Mouse (Mus musculus) cerebellum, adult 11 months (tissue): Measurements from ENCODE around the gene Pebp1.

Experiments used
- DNase-seq: peaks from one replicate; pipeline ENCODE4 v3.0.0; 2022

Gene Pebp1

DNA sequence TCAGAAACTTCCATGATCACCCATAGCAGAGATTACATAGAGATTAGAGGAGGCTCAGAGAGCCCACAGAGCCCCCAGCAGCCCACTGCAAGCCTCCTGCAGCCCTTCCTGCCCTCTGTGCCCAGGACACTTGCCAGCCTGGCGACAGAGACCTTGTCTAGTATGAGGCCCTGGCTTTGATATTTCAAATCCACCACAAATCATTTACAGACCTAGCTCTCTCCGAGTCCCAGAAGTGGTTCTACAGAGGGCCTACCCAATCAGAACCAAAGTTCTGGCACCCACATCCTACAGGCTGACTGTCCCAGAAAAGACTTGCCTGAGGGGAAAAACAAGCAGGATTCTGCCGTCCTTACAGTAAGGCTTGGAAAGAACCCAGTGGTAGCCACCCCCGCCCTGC, 2.2 kb downstream of the Pebp1 start:
- no peak for DNase-seq

DNA sequence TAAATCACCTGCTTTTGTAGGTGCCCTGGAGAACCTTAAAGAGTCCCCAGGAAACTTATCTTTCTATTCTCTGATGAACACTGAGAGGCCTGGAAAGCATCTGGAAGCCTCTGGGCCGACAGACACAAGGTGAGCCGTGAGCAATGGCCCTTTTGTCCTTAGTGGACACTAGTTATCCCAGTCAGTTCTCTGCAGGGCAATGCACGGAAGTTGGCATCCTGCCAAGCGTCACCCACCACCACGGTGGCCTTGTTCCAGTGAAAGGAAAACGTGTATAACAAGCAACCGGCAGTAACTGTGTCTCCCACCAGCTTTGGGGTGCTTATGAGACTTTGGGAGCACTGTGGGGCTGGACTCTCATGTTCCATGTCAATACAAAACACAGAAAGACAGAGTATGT, 2.7 kb downstream of the Pebp1 start:
- DNase-seq: no peak

DNA sequence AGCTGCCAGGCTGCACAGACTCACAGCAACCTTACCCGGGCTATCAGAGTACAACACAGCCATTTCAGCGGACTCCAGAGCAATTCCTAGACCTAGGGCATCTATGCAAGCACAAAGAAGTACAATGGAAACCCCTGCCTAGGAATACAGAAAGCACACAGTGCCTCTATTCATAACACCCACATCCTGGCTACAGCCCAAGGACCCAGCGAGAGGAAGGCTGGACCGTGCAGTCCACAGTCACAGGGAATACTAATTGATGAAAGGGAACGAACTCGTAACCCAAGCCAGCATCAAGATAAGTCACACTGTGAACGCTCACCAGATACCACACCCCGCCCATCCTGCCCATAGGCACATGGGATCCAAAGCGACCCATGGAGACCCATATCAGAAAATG, 3.4 kb downstream of the Pebp1 start:
- DNase-seq: no peak

DNA sequence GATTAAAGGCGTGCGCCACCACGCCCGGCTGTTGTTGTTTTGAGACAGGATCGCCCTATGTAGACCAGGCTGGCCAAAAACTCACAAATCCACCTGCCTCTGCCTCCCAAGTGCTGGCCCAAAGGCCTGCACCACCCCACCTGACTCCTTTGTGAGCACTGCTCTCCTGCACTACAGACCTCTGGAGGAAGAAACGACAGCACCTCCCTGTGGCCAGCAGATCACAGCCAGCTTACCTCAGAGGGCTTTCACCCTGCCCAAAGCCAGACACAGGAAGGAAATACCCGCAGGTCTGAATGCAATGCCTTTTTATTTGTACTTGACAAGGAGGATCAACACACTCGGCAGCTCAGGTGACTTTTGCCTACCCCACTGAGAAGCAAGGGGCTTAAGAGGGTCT, 5.1 kb downstream of the Pebp1 start:
- no peak for DNase-seq

DNA sequence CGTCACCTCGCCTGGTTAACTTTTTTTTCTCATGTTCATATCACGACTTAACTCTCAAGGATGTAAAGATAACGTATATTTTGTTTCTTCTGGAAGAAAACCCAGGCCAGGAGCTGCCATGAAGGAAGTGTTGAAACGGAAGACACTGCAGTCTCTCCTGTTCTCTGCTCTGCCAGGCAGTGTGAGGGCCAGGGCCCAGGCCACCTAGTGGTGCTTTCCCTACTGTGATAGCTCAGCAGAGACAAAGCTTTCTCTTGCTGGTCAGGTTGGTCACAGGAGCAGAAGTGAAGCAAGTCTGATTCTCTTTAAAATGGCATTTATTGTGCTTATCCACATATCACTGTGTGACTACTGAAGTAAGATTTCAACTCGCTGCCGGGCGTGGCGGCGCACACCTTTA, 5.9 kb downstream of the Pebp1 start:
- DNase-seq: no peak

- DNase-seq: no peak
These were observed 7.8 kb downstream of the Pebp1 start for GRCm38 (mm10) chr5:117279669-117280050.

DNA sequence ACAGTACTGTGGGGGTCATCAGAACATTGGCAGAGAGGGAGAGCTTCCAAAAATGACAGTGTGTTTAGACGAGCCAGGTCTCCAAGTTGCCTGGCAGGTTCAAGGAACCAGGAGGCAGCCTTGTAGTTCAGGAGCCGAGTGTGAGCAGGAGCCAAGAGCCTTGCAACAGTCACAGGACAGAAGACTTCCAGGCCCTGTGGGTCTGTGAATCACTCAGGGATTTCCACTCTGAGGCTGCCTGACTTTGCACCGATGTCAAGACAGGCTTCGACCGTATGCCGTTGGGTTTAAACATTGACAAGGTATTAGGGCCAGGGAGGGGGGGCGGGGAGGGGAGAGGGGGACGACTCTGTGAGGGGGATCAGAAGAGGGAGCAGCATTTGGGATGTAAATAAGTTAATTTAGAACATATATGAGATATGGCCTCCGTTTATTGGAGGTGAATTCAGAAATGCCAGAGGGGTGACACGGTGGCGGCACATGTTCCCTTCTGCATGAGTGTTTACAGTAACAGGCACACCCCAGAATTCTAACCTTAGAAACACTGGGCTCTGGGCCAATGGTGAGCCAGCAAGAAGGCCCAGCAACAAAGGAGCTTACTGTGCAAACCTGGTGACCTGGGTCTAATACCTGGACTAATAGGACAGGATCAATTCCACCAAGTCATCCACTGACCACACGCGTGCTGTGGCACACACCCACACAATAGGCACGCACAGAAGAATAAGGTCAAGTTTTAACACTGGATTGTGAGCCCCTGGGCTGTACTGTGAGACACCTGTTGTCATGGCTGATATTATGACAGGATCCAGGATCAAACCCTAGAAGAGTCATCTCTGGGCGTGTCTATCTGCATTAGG, 8.4 kb downstream of the Pebp1 start:
- no peak for DNase-seq

DNA sequence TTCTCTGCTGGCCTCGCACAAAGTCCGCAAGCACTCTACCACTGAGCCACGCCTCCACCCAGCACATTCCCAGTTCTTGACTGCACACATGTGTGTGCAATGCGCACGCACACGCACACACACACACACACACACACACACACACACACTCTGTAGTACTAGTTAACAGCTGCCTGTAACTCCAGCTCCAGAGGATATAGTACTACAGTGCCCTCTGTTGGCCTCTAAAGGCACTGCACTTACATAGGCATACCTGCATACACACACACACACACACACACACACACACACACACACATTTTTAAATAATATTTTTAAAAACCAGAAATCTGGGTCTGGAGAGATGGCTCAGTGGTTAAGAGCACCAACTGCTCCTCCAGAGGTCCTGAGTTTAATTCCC, 9.6 kb downstream of the Pebp1 start:
- DNase-seq: no peak

GRCm38 (mm10) chr5:117274817-117275216, 12.6 kb downstream of the Pebp1 start:
- DNase-seq: no peak

DNA sequence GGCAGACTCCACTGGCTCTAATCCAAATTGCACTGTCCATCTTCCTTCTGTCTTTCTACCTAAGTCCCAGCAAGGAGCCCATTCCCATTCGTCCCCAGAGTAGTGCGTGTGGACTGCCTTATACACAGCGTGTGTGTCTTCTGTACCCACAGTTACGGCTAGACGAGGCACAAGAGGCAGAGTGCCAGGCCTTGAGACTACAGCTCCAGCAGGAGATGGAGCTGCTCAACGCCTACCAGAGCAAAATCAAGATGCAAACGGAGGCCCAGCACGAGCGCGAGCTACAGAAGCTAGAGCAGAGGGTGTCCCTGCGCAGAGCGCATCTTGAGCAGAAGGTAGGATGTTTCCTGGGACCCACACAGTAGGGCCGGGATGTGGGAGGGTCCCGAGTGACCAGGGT, 15.5 kb downstream of the Pebp1 start:
- no peak for DNase-seq

- no peak for DNase-seq
These were observed 18.0 kb downstream of the Pebp1 start for GRCm38 (mm10) chr5:117269395-117269794.

- no peak for DNase-seq
These were observed 18.7 kb downstream of the Pebp1 start for GRCm38 (mm10) chr5:117268749-117269148.

- no peak for DNase-seq
These were observed 19.5 kb downstream of the Pebp1 start for GRCm38 (mm10) chr5:117267913-117268312.

GRCm38 (mm10) chr5:117264701-117265100, 22.7 kb downstream of the Pebp1 start:
- DNase-seq: no peak

DNA sequence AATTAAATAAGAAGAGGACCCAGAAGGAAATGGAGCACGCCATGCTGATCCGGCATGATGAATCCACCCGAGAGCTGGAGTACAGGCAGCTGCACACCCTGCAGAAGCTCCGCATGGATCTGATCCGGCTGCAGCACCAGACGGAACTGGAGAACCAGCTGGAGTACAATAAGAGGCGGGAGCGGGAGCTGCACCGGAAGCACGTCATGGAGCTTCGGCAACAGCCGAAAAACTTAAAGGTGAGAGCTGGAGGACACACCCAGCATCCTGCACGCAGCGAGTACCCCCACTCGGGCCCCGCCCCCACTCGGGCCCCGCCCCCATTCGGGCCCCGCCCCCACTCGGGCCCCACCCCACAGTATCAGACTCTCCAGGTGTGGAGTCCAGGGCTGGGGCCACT, 23.9 kb downstream of the Pebp1 start:
- no peak for DNase-seq

- DNase-seq: no peak
These were observed 29.1 kb downstream of the Pebp1 start for GRCm38 (mm10) chr5:117258276-117258675.

- DNase-seq: no peak
These were observed 35.7 kb downstream of the Pebp1 start for GRCm38 (mm10) chr5:117251763-117252162.

GRCm38 (mm10) chr5:117250796-117251195, 36.6 kb downstream of the Pebp1 start:
- no peak for DNase-seq

- no peak for DNase-seq
These were observed 39.1 kb downstream of the Pebp1 start for GRCm38 (mm10) chr5:117248351-117248750.

GRCm38 (mm10) chr5:117245170-117245569, 42.3 kb downstream of the Pebp1 start:
- no peak for DNase-seq

DNA sequence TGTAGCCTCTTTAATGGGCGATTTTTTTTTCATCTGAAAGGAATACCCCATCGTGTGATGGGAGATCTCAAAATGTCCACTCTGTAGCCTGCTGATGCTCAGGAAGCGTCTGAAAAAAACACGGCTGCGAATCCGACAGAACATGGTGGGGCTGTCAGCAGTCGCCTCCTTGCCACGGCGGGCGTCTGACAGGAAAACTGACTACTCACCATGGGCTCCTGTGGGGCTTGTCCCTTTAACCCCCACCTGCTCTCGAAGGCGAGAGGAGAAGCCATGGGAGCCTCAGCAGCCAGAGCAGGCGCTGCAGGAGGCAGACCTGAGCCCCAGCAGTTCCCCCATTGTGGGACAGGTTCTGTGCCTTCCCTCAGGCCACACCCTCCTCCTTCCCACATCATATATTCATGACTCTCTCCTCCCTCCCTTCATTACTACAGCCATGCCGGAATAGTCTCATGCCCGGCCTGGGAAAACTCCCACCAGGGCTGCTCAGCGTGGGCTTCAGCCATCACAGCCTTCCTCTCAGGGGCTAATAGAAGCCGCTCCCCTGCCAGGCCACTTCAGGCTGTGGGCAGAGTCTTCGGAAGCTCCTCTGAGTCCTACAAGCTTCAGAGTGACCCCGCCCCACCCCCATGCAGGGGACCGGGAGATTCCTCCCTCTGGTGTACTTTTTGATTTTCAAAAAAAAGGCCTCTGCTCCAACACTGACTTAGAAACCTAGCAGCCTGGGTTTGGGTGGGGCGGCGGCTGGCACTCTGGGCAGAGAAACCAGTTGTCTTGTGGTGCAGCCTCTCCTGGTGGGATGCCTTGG, 44.5 kb downstream of the Pebp1 start:
- peak; percentile 33 for DNase-seq

DNA sequence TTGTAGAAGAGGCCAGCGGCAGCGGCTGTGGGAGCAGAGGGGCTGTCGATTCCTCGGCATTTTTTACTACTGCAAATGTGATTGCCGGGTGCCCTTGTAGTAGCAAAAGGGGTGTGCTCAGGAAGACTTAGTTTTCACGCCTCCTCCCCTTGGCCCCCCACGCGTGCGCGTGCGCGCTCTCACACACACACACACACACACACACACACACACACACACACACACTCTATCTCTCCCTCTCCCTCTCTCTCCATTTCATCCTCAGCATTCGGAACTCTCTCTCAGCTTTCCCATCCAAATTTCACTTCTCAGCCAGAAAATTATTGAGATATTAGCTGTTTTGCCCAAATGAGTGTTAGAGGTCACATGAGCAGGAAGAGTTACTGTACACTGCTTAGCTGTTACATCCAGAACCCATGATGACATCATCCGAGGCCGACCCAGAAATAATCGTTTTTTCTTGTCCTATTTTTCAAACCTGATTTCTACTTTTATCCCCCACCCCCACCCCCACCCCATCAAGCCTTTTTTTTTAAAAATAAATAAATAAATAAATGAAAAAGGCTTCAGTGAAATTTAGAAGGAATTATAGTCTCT, 45.4 kb downstream of the Pebp1 start:
- peak; percentile 63 for DNase-seq

DNA sequence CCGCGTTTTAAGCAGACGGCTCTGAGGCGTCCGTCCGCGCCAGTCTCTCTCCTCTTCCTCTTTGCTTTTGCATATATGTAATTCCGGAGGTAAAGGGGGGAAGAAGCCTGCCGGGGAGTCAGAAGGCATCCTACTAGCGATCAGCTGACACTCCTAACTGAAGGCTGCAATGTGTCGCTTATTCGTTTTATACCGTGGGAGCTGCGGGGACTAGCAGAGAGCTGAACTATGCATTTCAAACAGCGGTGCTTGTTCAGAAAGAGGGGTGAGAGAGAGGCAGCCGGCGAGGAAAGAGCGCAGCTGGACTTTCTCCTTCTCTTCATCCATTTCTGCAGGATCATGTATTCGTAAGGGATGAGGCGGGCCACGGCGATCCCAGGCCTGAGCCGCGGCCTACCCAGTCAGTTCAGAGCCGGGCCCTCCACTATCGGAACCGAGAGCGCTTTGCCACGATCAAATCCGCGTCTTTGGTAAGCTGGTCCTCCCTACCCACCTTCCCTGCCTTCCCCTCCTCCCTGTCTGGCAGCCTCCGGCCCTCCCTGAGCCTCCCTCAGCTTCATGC, 46.6 kb downstream of the Pebp1 start:
- DNase-seq: peak; percentile 50
